Mouse (Mus musculus): ENCODE measurements around the gene Kcnc3. TPM values are rescaled to one million over a fixed set of nuclear protein-coding genes. Genes with fewer than 3 reads are reported as not detected.
A peak's percentile ranks its signal among the peaks of the same experiment; 100 is the strongest.

The Kcnc3 gene
- 0.02 and 0.24 TPM in 2 replicates for polyA plus RNA-seq (2016; fragmentation: Nextera tagmentation; extraction: Ambion mirVana)

DNA sequence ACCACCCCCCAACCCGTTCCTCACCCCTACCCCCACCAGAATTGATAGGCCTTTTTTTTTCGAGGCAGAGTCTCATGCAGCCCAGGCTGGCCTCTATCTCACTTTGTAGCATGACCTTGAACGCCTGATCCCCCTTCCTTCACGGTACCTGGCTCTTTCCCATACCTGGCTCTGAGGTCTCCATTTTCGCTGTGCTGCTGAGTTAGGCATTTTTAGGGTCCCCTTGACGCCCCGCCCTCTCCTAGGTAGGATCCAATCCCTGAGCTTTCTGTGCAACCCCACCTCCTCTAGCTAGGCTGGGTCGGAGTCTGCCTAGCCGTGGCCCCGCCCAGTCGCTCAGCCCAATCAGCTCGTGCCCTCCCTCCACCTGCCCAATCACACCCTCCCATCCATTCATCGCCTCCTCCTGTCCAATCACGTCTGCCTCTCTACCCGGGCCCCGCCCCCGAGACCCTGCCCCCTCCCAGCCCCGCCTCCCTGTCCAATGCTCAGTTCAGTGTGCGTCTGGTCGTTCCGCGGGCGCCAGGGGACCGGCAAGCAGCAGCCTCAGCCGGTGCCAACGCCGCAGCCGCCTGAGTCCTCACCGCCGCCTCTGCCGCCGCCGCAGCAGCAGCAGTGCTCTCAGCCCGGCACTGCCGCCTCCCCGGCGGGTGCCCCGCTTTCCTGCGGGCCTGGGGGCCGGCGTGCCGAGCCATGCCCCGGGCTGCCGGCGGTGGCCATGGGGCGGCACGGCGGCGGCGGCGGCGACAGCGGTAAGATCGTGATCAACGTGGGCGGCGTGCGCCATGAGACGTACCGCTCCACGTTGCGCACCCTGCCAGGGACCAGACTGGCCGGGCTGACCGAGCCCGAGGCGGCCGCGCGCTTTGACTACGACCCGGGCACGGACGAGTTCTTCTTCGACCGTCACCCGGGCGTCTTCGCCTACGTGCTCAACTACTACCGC, at the start of gene Kcnc3:
Gene Kcnc3 (plus strand): TSS at position 263 of the 946 bp plus-strand sequence.
- peaks cover 88% of the 10 kb centered on the region for H3K27me3 ChIP-seq (ENCODE audit: insufficient read depth, poor library complexity, severe bottlenecking)
- peak within 1 kb of the TSS; percentile 56 for H3K27ac ChIP-seq
- WGBS, result under 1% methylated on average over 79 of the region's 80 CpGs
- H3K36me3 ChIP-seq, result no peaks in the 10 kb centered on the region
- DNase-seq (ENCODE audit: low spot score), result peak; percentile 97
- peaks cover 44% of the 10 kb centered on the region for H3K4me1 ChIP-seq
- H3K4me3 ChIP-seq, result peak within 1 kb of the TSS; percentile 71
- no peaks in the 10 kb centered on the region for H3K9me3 ChIP-seq

DNA sequence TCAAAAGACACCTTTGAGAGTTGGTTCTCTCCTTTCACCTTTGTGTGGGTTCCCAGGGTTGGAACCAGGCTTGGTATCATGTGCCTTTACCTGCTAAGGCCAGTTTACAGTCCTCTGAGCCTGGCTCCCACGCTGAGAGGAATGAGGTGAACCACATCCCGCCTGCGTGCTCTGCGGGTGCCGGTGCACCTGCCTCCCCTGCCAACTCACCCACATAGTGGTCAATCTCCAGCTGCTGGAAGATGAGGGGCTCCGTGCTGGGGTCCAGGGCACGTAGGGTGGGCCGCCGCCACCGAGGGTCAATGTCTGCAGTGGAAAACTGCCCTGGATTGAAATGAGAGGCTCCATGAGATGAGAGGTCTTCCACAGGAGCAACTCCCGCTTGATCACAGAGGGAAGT, 47.9 kb upstream of the Kcnc3 start:
- WGBS, result 96% methylated on average over 11 of the region's 11 CpGs
- DNase-seq (ENCODE audit: low spot score), result no peak
- peaks cover 75% of the 10 kb centered on the region for H3K36me3 ChIP-seq

GRCm38 (mm10) chr7:44543071-44543470, 47.4 kb upstream of the Kcnc3 start:
- no peaks in the 10 kb centered on the region for H3K9me3 ChIP-seq
- H3K4me1 ChIP-seq, result peaks cover 13% of the 10 kb centered on the region
- H3K27ac ChIP-seq, result no peak overlapping the region
- H3K36me3 ChIP-seq, result peaks cover 70% of the 10 kb centered on the region
- H3K27me3 ChIP-seq (ENCODE audit: insufficient read depth, poor library complexity, severe bottlenecking), result no peaks in the 10 kb centered on the region
- 75% methylated on average over 12 of the region's 12 CpGs for WGBS
- DNase-seq (ENCODE audit: low spot score), result no peak
- H3K4me3 ChIP-seq, result no peak overlapping the region

More for the DNA sequence above, 47.9 kb upstream of the Kcnc3 start:
- no peaks in the 10 kb centered on the region for H3K27me3 ChIP-seq (ENCODE audit: insufficient read depth, poor library complexity, severe bottlenecking)
- peaks cover 8% of the 10 kb centered on the region for H3K4me1 ChIP-seq
- H3K4me3 ChIP-seq, result no peak overlapping the region
- H3K9me3 ChIP-seq, result no peaks in the 10 kb centered on the region
- no peak overlapping the region for H3K27ac ChIP-seq

- Histone ChIP-seq H3K27me3 (ENCODE audit: insufficient read depth, poor library complexity, severe bottlenecking) (no peaks in the 10 kb centered on the region), H3K27ac (no peak overlapping the region), H3K4me1 (peaks cover 14% of the 10 kb centered on the region), H3K36me3 (peaks cover 58% of the 10 kb centered on the region), H3K9me3 (no peaks in the 10 kb centered on the region), H3K4me3 (no peak overlapping the region)
- 93% methylated on average over 3 of the region's 3 CpGs for WGBS
- DNase-seq (ENCODE audit: low spot score), result no peak
Observed at GRCm38 (mm10) chr7:44546274-44546673, 44.2 kb upstream of the Kcnc3 start.

GRCm38 (mm10) chr7:44547041-44547440, 43.4 kb upstream of the Kcnc3 start:
- H3K27me3 ChIP-seq (ENCODE audit: insufficient read depth, poor library complexity, severe bottlenecking), result no peaks in the 10 kb centered on the region
- H3K4me3 ChIP-seq, result peak overlapping the region; percentile 83; the same call in 1 of the 2 replicates
- no peaks in the 10 kb centered on the region for H3K9me3 ChIP-seq
- H3K27ac ChIP-seq, result no peak overlapping the region
- H3K4me1 ChIP-seq, result peaks cover 14% of the 10 kb centered on the region
- WGBS, result 96% methylated on average over 13 of the region's 13 CpGs
- DNase-seq (ENCODE audit: low spot score), result no peak
- H3K36me3 ChIP-seq, result peaks cover 58% of the 10 kb centered on the region

- H3K4me1 ChIP-seq, result peaks cover 19% of the 10 kb centered on the region
- H3K4me3 ChIP-seq, result peak overlapping the region; percentile 83
- DNase-seq (ENCODE audit: low spot score), result no peak
- 27% methylated on average over 5 of the region's 5 CpGs for WGBS
- no peaks in the 10 kb centered on the region for H3K9me3 ChIP-seq
- peaks cover 54% of the 10 kb centered on the region for H3K36me3 ChIP-seq
- H3K27ac ChIP-seq, result peak overlapping the region; percentile 91
- no peaks in the 10 kb centered on the region for H3K27me3 ChIP-seq (ENCODE audit: insufficient read depth, poor library complexity, severe bottlenecking)
Observed at GRCm38 (mm10) chr7:44547725-44548124, 42.7 kb upstream of the Kcnc3 start.

DNA sequence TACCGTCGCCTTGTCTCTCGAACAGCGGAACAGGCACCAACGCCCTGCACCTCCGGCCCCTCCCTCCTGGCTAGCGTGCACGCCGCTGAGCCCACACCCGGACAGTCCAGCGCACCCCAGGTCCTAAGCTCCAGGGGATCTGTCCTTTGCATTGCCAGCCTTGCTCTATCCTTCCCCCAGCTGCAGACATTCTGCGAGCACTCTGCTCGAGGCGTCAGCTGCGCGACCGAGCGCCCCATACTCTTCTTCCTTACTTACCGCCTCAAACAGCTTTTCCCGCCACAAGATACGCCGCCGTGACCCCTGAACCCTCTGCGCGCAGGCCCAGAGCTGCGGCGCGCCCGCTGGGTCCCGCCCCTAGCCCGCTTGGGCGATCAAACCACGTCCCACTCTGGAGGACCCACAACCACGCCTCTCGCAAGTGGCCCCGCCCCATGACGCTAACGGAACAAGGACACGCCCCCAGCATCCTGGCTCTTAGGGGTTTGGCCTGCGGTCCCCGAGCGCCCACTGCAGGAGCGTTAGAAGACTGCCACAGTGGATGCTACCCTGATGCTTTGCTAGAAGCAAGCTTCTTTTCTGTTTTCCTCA, 41.9 kb upstream of the Kcnc3 start, which contains the start of gene Pold1:
Gene Pold1 (minus strand): TSS at position 353 of the 591 bp plus-strand sequence.
- H3K36me3 ChIP-seq, result peaks cover 45% of the 10 kb centered on the region
- DNase-seq (ENCODE audit: low spot score), result peak; percentile 100
- peaks cover 26% of the 10 kb centered on the region for H3K4me1 ChIP-seq
- peak within 1 kb of the TSS; percentile 83 for H3K4me3 ChIP-seq
- H3K9me3 ChIP-seq, result no peaks in the 10 kb centered on the region
- H3K27me3 ChIP-seq (ENCODE audit: insufficient read depth, poor library complexity, severe bottlenecking), result no peaks in the 10 kb centered on the region
- WGBS, result under 1% methylated on average over 43 of the region's 43 CpGs
- peak within 1 kb of the TSS; percentile 91 for H3K27ac ChIP-seq

DNA sequence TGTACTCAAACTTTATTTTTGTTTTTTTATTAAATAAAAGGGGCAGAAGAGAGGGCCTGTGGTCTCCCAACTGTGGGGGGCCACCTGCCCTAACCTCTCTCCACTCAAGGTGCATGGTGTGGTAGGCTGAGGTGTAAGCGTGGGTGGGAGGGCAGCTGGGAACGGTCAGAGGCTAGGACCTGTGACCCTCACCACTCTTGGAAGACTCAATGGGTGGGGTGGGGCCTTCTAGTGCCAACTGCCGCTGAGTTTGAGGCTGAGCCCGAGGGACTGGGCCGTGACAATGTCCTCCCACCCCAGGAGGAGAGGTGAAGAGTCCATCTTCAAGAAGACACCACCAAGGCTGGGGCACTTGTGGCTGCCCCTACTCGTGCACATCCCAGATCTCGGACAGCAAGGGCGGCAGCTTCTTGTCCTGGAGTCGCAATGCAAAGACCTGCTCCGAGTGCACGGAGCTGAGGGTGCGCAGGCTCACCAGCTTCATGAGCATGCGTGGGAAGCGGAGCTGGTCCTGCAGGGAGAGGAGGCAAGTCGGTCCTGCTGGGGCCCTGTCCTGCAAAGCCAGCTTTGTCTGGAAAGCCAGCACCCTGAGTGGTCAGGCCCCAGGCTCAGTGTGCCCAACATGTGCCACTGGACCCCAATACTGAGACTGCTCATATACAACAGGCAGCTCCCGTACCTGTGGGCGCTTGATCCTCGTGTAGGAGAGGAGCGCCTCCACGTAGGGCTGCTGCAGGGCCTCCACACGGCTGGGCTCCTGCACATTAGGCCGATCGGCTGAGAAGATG, 40.6 kb upstream of the Kcnc3 start:
- Histone ChIP-seq H3K4me3 (no peak overlapping the region), H3K27ac (no peak overlapping the region), H3K4me1 (peaks cover 26% of the 10 kb centered on the region), H3K9me3 (no peaks in the 10 kb centered on the region), H3K27me3 (ENCODE audit: insufficient read depth, poor library complexity, severe bottlenecking) (no peaks in the 10 kb centered on the region), H3K36me3 (peaks cover 45% of the 10 kb centered on the region)
- DNase-seq (ENCODE audit: low spot score), result no peak
- 91% methylated on average over 23 of the region's 23 CpGs for WGBS

GRCm38 (mm10) chr7:44550409-44550678, 40.1 kb upstream of the Kcnc3 start:
- peaks cover 44% of the 10 kb centered on the region for H3K36me3 ChIP-seq
- H3K27me3 ChIP-seq (ENCODE audit: insufficient read depth, poor library complexity, severe bottlenecking), result 0 out of 2 replicates have a peak, but pooled peaks cover 2% of the 10 kb centered on the region
- WGBS, result 93% methylated on average over 12 of the region's 12 CpGs
- H3K9me3 ChIP-seq, result no peaks in the 10 kb centered on the region
- peaks cover 26% of the 10 kb centered on the region for H3K4me1 ChIP-seq
- no peak overlapping the region for H3K4me3 ChIP-seq
- no peak for DNase-seq (ENCODE audit: low spot score)
- H3K27ac ChIP-seq, result no peak overlapping the region

- 93% methylated on average over 21 of the region's 21 CpGs for WGBS
- H3K27me3 ChIP-seq (ENCODE audit: insufficient read depth, poor library complexity, severe bottlenecking), result 0 out of 2 replicates have a peak, but pooled peaks cover 8% of the 10 kb centered on the region
- H3K36me3 ChIP-seq, result peaks cover 36% of the 10 kb centered on the region
- no peaks in the 10 kb centered on the region for H3K9me3 ChIP-seq
- peaks cover 26% of the 10 kb centered on the region for H3K4me1 ChIP-seq
- DNase-seq (ENCODE audit: low spot score), result no peak
- H3K4me3 ChIP-seq, result no peak overlapping the region
- H3K27ac ChIP-seq, result no peak overlapping the region
Observed at GRCm38 (mm10) chr7:44551301-44551700, 39.2 kb upstream of the Kcnc3 start.

DNA sequence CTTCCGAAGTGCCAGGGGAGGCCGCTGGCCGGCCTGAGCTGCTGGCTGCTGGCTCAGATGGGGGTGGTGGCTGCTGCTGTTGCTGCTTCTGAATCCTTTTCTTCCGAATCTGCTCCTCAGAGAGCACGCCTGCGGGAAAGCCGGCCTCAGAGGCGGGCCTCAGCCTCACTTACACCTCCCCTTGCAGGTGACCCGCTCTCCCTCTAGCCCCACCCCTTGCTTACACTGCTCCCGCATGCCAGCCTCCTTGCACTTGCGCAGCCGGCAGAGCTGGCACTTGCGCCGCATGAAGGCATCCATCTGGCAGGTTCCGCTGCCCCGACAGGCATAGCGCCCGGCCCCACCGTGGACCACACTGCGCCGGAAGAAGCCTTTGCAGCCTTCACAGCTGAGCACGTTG, 38.7 kb upstream of the Kcnc3 start:
- peaks cover 26% of the 10 kb centered on the region for H3K4me1 ChIP-seq
- H3K36me3 ChIP-seq, result peaks cover 32% of the 10 kb centered on the region
- no peak overlapping the region for H3K27ac ChIP-seq
- H3K27me3 ChIP-seq (ENCODE audit: insufficient read depth, poor library complexity, severe bottlenecking), result 0 out of 2 replicates have a peak, but pooled peaks cover 8% of the 10 kb centered on the region
- H3K9me3 ChIP-seq, result no peaks in the 10 kb centered on the region
- H3K4me3 ChIP-seq, result no peak overlapping the region
- no peak for DNase-seq (ENCODE audit: low spot score)
- WGBS, result 78% methylated on average over 22 of the region's 22 CpGs

DNA sequence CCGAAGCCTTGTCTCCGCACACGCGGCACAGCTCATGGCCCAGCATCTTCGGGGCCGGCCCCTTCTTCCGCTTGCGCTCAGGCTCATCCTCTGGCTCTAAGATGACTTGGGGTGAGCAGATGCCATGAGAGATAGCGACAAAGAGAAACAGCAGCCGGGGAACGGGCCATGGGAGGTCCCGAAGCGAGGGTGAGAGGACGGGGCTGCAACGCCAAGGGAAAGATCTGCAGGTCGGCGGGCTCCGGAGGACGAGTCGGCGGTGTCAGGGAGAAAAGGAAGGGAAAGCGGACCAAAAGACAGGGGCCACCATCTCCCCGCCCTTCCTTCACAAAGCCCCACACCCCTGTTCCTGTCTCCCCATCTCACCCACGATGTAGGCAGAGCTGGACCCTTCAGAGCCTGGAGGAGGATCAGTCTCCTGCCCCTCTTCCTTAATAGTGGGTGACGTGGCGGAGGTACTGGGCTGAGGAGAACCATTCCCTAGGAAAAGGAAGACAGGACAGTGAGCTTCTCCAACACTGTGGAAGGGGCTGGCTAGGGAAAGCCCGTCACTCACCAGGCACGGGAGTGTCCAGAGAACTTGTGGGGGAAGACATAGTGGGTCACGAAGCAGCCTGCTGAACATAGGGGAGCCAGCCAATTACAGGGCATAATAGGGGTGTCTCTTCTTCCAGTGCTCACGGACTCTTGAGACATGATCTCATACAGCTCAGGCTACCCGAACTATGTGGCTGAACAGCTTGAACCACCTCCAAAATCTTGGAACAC, 38.1 kb upstream of the Kcnc3 start:
- 0 out of 2 replicates have a peak, but pooled peaks cover 8% of the 10 kb centered on the region for H3K27me3 ChIP-seq (ENCODE audit: insufficient read depth, poor library complexity, severe bottlenecking)
- peaks cover 31% of the 10 kb centered on the region for H3K36me3 ChIP-seq
- H3K4me3 ChIP-seq, result peak overlapping the region; percentile 94
- no peak overlapping the region; the same call in 1 of the 2 replicates for H3K27ac ChIP-seq
- peaks cover 21% of the 10 kb centered on the region for H3K4me1 ChIP-seq
- DNase-seq (ENCODE audit: low spot score), result no peak
- no peaks in the 10 kb centered on the region for H3K9me3 ChIP-seq
- WGBS, result 85% methylated on average over 31 of the region's 31 CpGs

Measured in heart, embryonic 10.5 days (tissue).